Mouse (Mus musculus): ENCODE results near the gene Casp8ap2. TPM values are rescaled to one million over a fixed set of nuclear protein-coding genes. Genes with fewer than 3 reads are reported as not detected.

The Casp8ap2 gene
- total RNA-seq, 1 experiment from 2014 or later: 36.0 TPM

- peak; percentile 99 for ATAC-seq (ENCODE audit: extremely low read depth, insufficient number of reproducible peaks, low FRiP score, poor library complexity, severe bottlenecking)
These were observed 41.8 kb downstream of the Casp8ap2 start, which contains the start of gene Mdn1 for GRCm38 (mm10) chr4:32656918-32657662. TSS of gene Mdn1 (plus strand) at chr4:32657119.

DNA sequence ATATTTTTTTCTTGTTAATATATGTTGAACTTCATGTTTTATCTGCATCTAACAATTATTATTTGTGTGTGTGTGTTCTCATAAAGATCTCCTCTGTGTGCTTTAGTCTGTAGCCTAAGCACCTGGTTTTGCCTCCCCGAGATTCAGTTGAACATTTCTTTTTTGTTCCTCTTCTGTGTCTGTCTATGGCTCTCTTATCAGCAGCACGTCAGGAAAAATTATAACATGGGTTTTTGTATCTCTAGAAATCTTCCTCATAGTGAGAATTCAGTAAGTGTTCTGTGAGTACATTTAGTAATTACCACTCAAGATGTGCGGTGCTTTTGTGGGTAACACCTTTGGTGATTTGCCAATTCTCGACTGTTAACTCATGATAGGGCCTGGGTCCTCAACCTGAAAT, 50.6 kb downstream of the Casp8ap2 start:
- ATAC-seq (ENCODE audit: extremely low read depth, insufficient number of reproducible peaks, low FRiP score, poor library complexity, severe bottlenecking): no peak

GRCm38 (mm10) chr4:32668291-32668690, 53.0 kb downstream of the Casp8ap2 start:
- ATAC-seq (ENCODE audit: extremely low read depth, insufficient number of reproducible peaks, low FRiP score, poor library complexity, severe bottlenecking): no peak

GRCm38 (mm10) chr4:32669825-32670224, 54.6 kb downstream of the Casp8ap2 start:
- no peak for ATAC-seq (ENCODE audit: extremely low read depth, insufficient number of reproducible peaks, low FRiP score, poor library complexity, severe bottlenecking)

DNA sequence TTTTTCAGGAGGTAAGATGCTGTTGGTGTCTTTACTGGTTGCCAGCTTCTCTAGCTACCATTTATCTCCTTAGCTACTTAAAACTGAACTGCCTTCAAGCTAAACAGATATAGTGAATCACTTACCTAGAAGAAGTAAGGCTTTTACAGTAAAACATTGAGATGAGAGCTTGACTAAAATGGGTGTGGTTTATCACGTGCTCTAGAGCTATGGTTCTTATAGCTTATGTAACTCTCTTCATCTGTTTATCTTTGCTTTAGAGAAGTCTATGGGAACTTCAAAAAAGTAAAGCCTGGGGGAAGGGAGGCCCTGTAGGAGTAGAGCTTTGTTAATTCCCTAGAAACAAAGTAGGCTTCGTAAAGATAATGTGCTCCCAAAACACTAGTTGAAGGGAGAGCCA, 58.8 kb downstream of the Casp8ap2 start:
- ATAC-seq (ENCODE audit: extremely low read depth, insufficient number of reproducible peaks, low FRiP score, poor library complexity, severe bottlenecking): no peak

GRCm38 (mm10) chr4:32677471-32677870, 62.2 kb downstream of the Casp8ap2 start:
- no peak for ATAC-seq (ENCODE audit: extremely low read depth, insufficient number of reproducible peaks, low FRiP score, poor library complexity, severe bottlenecking)

- no peak for ATAC-seq (ENCODE audit: extremely low read depth, insufficient number of reproducible peaks, low FRiP score, poor library complexity, severe bottlenecking)
These were observed 65.6 kb downstream of the Casp8ap2 start for GRCm38 (mm10) chr4:32680843-32681242.

DNA sequence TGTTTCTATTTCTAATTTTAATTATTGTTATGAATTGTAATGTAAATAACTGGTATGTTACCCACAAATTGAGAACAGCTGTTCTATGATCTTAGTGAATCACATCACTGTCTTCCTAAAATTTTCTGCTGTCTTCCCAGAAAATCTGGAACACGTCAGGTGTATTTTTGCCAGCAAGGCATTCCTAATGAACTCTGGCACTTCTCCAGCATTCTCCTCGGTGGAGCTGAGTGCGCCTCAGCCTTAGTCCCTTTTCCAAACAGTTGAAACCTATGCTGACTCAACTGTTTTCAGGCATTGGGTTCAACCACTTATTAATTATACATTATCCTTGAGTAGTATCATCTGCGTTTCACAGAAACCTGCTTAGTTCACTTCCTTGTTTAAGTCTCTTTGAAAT, 67.2 kb downstream of the Casp8ap2 start:
- no peak for ATAC-seq (ENCODE audit: extremely low read depth, insufficient number of reproducible peaks, low FRiP score, poor library complexity, severe bottlenecking)

DNA sequence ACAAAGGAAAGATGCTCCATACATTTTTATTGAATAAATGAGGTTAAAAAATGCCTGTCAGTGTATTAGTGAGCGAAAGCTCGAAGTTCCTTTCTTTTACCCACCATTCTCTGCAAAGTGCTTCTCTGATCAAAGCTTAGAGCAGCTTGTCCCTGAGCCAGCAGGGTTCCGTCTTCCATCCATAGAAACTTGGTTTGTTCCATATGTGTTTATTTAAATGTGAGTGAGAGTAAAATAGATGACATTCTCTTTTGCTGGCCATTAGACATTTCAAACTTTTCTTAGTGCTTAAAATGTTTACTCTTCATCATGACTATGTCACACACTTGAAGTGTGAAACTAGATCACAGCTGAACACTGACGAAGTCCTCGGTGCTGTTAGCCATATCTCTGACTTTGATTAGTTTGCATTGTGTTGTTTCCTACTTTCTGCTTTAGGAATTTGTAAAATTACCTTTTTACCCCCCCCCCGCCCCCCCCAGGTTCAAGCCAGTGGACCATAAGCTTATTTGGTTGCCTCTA, 67.9 kb downstream of the Casp8ap2 start:
- no peak for ATAC-seq (ENCODE audit: extremely low read depth, insufficient number of reproducible peaks, low FRiP score, poor library complexity, severe bottlenecking)

Other genes starting within 250 kb of the Casp8ap2 start
- gene Gja10, start 12.7 kb upstream of the Casp8ap2 start, total RNA-seq (2017): not detected in 2 replicates
- gene Mdn1, start 41.7 kb downstream of the Casp8ap2 start, total RNA-seq (2017): 54.0 and 64.7 TPM in 2 replicates
- 87.1 and 88.3 TPM in 2 replicates for gene Lyrm2, start 184.8 kb downstream of the Casp8ap2 start, total RNA-seq (2017)

All from neutrophil, adult 5-6 weeks (primary cell).